Mouse (Mus musculus) layer of hippocampus, postnatal 25 days (tissue): ENCODE measurements around the gene Fbxo36. TPM values are rescaled to one million over a fixed set of nuclear protein-coding genes. Genes with fewer than 3 reads are reported as not detected.

Experiments
- DNase-seq, 2 experiments: peaks; one replicate each; pipeline ENCODE4 v3.0.0; 2022; ENCODE audit warnings: mixed read lengths in 2 of 2, low spot score in 1 of 2; ENCODE audit errors: extremely low spot score in 1 of 2
- total RNA-seq, 2 experiments: library from RNA; stranded (reverse); gene quantifications; 2 replicates each; pipeline ENCODE4 v1.2.3; 2021

Fbxo36 gene
- total RNA-seq, 2 experiments from 2014 or later: 2.4 to 3.0 TPM

GRCm38 (mm10) chr1:84885921-84886320 is 46.3 kb downstream of the Fbxo36 start:
- no peak for DNase-seq

- DNase-seq: no peak
Measured at GRCm38 (mm10) chr1:84889330-84890004, 49.8 kb downstream of the Fbxo36 start.

- DNase-seq: no peak
Measured at GRCm38 (mm10) chr1:84890005-84890393, 50.4 kb downstream of the Fbxo36 start.

- no peak for DNase-seq
Measured at GRCm38 (mm10) chr1:84890503-84890902, 50.9 kb downstream of the Fbxo36 start.

GRCm38 (mm10) chr1:84891746-84892145 is 52.1 kb downstream of the Fbxo36 start:
- no peak for DNase-seq

- no peak for DNase-seq
Measured at GRCm38 (mm10) chr1:84897364-84897763, 57.7 kb downstream of the Fbxo36 start.

- DNase-seq: no peak
Measured at GRCm38 (mm10) chr1:84899156-84899555, 59.5 kb downstream of the Fbxo36 start.

GRCm38 (mm10) chr1:84904467-84904866 is 64.8 kb downstream of the Fbxo36 start:
- DNase-seq: no peak

GRCm38 (mm10) chr1:84910177-84910804 is 70.7 kb downstream of the Fbxo36 start:
- DNase-seq: no peak

GRCm38 (mm10) chr1:84912571-84912970 is 72.9 kb downstream of the Fbxo36 start:
- DNase-seq: no peak

GRCm38 (mm10) chr1:84915010-84915409 is 75.4 kb downstream of the Fbxo36 start:
- no peak for DNase-seq

- DNase-seq: no peak
Measured at GRCm38 (mm10) chr1:84918865-84919264, 79.2 kb downstream of the Fbxo36 start.

GRCm38 (mm10) chr1:84923432-84923831 is 83.8 kb downstream of the Fbxo36 start:
- no peak for DNase-seq

- no peak for DNase-seq
Measured at GRCm38 (mm10) chr1:84924134-84924533, 84.5 kb downstream of the Fbxo36 start.

- no peak for DNase-seq
Measured at GRCm38 (mm10) chr1:84925599-84925998, 86.0 kb downstream of the Fbxo36 start.

- DNase-seq: peak; percentile 82 to 99
Measured at GRCm38 (mm10) chr1:84933472-84934150, 94.0 kb downstream of the Fbxo36 start.

GRCm38 (mm10) chr1:84934151-84934502 is 94.5 kb downstream of the Fbxo36 start:
- DNase-seq: no peak

GRCm38 (mm10) chr1:84934503-84935333 is 95.1 kb downstream of the Fbxo36 start, which contains the start of gene Slc16a14:
Slc16a14 (minus strand) TSS chr1:84935134.
- DNase-seq: peak; percentile 31 to 63

- peak; percentile 49 to 67 for DNase-seq
Measured at GRCm38 (mm10) chr1:84935668-84936067, 96.0 kb downstream of the Fbxo36 start.

GRCm38 (mm10) chr1:84936716-84937510 is 97.3 kb downstream of the Fbxo36 start:
- DNase-seq: no peak
